Mouse (Mus musculus): ENCODE results near the gene Col26a1.

The Col26a1 gene

DNA sequence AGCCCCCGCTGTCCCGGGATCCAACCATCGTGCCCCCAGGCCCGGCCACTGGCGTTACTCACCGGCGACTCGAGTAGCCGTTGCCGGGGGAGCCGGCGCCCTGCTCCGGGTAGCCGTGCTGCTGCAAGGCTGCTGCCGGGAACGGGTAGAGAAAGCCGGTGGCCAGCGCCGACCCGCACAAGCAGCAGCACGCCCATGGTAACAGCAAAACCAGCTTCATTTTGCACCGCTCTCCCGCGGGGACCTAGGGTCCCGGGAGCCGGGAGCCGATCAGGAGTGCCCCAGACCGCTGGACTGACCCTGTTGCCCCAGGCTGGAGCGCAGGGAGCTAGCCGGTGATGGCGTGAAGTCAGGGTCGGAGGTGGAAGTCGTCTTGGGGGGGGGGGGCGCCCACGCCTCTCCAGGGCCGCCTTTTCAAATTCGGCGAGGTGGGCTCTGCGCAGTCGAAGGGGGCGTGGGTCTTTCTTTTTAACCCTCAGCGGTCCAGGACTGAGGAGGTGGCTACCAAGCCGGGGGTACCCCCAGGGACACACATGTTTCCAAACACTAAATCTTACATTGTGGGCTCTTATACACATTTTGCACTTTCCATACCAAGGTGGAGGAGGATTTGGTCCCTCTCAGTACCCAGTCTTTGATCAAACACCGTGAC lies at the start of gene Col26a1:
TSS of gene Col26a1 (minus strand) at position 422 of the 652 bp plus-strand sequence.
- in situ Hi-C loops (cut with MboI, MseI) = loop anchor here (5.0 to 10.0 kb wide), 2 partner anchors 48 to 91 kb away; no protein-coding TSS in a partner anchor

DNA sequence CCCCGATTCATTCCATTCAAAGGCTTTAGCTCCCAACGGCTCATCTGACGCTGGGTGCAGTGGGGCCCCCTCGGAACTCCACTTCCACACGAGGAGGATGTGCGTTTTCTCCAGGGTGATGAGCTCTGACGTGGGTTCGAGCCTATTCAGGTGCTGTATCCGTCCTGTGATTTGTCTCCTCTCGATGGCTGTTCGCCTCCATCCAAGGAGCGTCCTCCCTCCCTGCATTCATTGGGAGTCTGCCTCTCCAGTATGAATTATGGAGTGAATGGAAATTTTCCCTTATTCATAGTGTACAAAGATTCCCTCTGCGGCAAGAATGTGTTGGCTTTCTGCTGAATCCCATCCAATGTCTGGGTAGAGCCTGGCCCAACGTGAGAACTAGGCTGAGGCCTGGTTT lies 48.9 kb upstream of the Col26a1 start:
- in situ Hi-C loops (cut with MboI, MseI) = no loop called here

DNA sequence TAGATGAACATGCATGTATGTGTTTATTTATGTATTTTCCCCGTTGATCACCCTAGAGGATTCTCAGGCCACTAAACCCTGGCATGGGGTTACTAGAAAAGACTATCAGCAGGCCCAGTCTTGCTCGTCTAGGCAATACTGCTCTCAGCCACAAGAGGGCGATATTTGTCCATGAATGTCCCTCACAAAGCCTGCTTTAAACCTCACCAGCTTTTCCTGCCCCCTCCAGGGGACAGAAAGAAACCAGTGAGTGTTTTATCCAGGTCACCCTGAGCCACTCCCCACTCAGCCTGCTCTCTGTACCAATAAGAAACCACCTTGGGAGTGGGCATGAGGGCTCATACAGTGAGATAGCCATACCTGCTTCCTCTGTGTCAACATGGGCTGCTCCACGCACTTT lies 46.1 kb upstream of the Col26a1 start:
- in situ Hi-C loops (cut with MboI, MseI) = loop anchor here (5.0 kb wide), 1 partner anchor 43 kb away; no protein-coding TSS in a partner anchor

GRCm38 (mm10) chr5:136923751-136924478 lies 40.9 kb upstream of the Col26a1 start:
- in situ Hi-C loops (cut with MboI, MseI) = loop anchor here (5.0 kb wide), 1 partner anchor 368 kb away; the partner anchor contains the start of gene Ufsp1

DNA sequence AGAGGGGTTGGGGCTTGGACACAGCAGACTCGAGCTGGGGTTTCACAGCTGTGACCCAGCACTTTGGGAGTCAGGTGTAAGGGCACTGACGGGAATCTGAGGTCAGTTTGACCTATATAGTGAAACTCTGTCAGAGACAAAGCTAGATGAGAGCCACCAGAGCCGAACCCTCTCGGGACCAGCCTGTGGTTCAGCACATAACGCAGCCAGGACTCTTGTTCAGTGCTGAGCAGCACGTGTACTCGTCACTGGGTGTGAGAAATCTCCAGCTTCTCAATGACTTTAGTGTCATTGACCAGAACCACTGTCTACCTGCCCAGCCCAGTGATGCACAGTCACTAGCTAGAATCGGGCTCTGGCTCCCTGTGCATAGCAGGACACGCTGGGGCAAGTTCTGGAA lies 39.8 kb upstream of the Col26a1 start:
- in situ Hi-C loops (cut with MboI, MseI) = loop anchor here (5.0 kb wide), 1 partner anchor 369 kb away; the partner anchor contains the start of gene Ufsp1

GRCm38 (mm10) chr5:136919546-136920301 lies 36.7 kb upstream of the Col26a1 start:
- in situ Hi-C loops (cut with MboI, MseI) = loop anchor here (5.0 kb wide), 1 partner anchor 373 kb away; the partner anchor contains the start of gene Ufsp1

- in situ Hi-C loops (cut with MboI, MseI) = no loop called here
Observed at GRCm38 (mm10) chr5:136918655-136919472, 35.9 kb upstream of the Col26a1 start.

DNA sequence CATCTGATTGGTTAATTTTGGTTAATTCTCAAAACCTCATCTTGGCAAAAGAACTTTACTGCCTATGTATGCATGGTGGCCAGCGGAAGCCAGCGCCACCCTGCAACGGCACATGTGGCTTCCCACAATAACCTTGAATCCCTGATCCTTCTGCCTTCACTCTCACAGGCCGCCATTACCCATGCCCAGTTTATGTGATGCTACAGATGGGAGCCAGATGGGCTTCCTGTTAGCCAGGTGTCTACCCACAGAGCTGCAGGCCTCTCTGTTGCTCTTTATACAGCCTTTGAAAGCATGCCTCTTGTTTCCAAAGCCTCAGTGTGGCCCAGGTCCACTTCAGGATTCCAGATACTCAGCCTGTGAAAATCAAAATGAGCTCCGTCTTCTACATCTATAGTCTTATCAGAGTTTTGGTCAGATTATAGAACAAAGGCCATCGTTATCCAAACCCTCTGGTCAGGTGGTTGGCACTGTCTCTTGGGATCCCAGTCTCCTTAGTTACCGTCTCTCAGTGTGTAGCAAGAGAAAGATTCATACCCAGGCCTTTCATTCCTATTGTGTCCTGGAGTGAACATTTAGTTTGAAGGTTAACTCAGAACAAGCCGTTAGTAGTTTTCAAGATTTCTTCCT lies 34.7 kb upstream of the Col26a1 start:
- in situ Hi-C loops (cut with MboI, MseI) = no loop called here

- in situ Hi-C loops (cut with MboI, MseI) = no loop called here
Observed at GRCm38 (mm10) chr5:136914183-136914582, 31.2 kb upstream of the Col26a1 start.

DNA sequence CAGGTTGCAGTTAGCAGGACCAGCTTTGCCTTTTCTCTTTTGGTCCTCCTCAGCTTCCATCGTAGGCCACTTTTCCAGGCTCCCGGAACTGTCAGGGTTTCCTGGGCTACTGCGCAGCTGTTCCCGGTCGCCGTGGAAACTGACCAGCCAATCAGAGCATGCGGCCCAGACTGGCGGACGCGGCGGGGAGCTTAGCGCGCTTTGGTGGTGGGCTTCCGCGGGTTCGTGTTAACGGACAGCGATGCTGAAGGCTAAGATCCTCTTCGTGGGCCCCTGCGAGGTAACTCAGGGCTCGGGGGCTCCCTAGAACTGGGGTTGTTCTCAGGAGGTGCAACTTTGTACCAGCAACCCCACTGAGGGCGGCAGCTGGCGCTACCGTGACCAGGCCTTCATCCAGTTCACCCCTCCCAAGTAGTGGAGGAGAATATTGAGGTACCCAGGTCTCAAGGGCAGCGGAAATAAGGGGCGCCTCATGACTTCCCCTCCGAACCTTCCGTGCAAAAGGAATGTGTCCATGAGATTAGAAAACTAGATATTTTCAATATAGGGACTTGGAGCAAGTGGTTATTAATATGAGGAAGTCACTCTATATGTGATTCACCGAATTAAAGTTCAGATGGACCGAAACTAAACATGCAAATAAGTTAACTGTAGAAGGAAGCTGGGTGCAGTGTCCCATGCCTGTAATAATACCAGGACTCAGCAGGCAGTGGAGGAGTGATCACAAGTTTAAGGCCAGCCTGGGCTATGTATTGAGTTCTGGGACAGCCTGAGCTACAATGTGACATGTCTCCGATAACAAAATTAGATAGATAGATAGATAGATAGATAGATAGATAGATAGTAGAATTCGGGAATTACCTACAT lies 25.2 kb upstream of the Col26a1 start, which contains the start of gene Ift22:
TSS of gene Ift22 (plus strand) at position 160 of the 867 bp plus-strand sequence.
- in situ Hi-C loops (cut with MboI, MseI) = no loop called here

GRCm38 (mm10) chr5:136907587-136907986 lies 24.6 kb upstream of the Col26a1 start:
- in situ Hi-C loops (cut with MboI, MseI) = no loop called here

- in situ Hi-C loops (cut with MboI, MseI) = no loop called here
Observed at GRCm38 (mm10) chr5:136905630-136906029, 22.6 kb upstream of the Col26a1 start.

- in situ Hi-C loops (cut with MboI, MseI) = no loop called here
Observed at GRCm38 (mm10) chr5:136904621-136905020, 21.6 kb upstream of the Col26a1 start.

DNA sequence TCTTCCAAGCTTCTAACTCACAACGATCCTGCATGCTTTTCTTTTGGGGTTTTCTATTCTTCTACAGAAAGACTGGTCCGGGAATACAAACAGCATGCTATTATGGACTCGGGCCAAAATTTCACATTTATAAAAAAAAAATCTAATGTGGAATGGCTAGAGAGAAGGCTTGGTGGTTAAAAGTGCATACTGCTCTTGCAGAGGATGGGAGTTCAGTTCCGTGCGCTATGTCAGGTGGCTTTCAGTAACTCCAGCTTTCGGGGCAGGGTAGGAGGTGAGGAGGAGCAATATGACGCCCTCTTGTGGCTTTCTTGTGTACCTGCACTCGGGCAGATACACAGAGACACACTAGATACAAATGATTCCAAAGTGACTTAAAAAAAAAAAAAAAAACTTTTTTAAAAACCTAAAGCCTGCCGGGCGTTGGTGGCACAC lies 12.5 kb upstream of the Col26a1 start:
- in situ Hi-C loops (cut with MboI, MseI) = no loop called here

DNA sequence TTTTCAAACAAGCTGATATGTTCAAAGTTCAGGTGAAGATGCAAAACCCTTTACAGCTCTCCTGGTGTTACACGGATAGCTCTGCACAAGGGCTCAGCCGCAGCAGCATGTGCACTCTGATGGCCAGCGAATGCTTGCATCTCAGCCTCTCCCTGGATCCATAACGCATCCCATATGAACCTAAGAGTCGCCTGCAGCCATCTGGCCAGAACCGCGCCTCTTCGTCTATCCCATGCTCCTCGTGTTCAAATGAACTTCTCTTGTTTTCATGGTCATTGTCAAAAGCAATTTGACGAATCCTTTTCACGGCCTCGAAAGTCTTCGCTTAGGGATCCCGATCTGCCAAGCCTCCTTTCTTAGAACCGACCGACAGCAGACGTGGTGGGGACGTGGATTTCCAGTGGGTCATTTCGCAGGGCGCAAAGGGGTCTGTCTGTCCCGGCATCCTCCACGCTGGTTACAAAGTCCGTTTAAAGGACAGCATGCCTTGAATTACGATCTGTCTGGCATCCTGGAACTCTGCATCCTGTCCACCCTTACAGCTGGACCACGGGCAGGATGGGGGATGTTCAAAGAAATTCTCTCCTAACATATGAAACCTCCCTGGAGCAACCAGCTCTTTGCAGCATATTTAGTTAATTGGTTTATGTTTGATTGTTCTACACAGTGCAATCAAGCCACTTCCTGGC lies 12.0 kb upstream of the Col26a1 start:
- in situ Hi-C loops (cut with MboI, MseI) = no loop called here

GRCm38 (mm10) chr5:136888539-136889355 lies 5.7 kb upstream of the Col26a1 start:
- in situ Hi-C loops (cut with MboI, MseI) = loop anchor here (10.0 kb wide), 1 partner anchor 54 kb away; no protein-coding TSS in a partner anchor

- in situ Hi-C loops (cut with MboI, MseI) = loop anchor here (10.0 kb wide), 1 partner anchor 52 kb away; no protein-coding TSS in a partner anchor
Observed at GRCm38 (mm10) chr5:136886957-136887356, 3.9 kb upstream of the Col26a1 start.
